Mouse (Mus musculus) large intestine, adult 2 months (tissue): ENCODE measurements at regions not wholly inside any gene's neighbourhood (a gene's known extent, or its start where the extent isn't known, plus 50 kb on each side); places are given as distances from the start of the nearest gene placed in this dataset.

ENCODE experiments used
- DNase-seq: peaks from one replicate; pipeline ENCODE4 v3.0.0-alpha.2; 2012; ENCODE audit warnings: low read depth, low spot score
- WGBS: fragments of 180-500 bp; shearing (Covaris S2); methylation state at CpG from one replicate; pipeline ENCODE4 v1.1.7; 2018; 5-methylcytosine and 5-hydroxymethylcytosine counted together

DNA sequence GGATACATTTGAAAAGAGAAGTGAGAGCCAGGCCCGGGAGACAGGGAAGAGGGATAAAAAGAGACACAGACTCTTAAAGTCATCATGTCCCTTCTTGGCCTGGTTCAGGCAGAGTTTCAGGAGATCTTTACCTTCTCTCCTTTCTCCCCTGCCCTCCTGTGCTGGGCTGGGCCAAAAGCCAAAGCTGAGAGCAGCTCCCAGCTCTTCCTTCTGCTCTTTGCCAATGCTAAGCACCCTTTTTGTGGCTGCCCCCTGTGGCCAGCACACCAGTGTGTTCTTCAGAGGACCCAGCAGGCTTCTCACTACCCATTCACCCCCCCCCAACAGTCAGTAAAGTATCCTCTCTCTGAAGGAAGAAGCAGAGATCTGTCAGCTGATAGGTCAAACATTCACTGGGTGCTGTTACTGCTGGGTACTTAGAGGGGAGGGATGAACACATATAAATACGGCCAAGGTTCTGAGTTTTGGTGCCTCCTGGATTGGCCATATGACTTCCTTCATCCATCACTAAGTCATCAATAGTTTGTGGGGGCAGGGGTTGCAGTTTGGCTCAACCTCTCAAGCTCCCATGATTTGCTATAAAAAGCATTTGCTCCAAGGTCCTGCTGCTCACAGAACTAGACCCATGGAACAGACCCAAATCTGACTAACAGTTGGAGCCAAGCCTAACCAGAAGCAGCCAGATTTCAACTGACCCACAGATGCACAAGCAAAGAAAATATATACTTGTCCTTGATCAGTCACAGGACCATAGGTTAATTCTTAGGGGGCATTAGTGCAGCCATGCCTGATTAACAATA is 87.7 kb upstream of the Spdye4c start:
- 61% methylated on average over 2 of the region's 2 CpGs for WGBS
- DNase-seq = no peak

- 56% methylated on average over 11 of the region's 11 CpGs for WGBS
These were observed 83.3 kb upstream of the Spdye4c start for GRCm38 (mm10) chr2:128507591-128508243.

GRCm38 (mm10) chr2:128508244-128508605 is 82.8 kb upstream of the Spdye4c start:
- 63% methylated on average over 2 of the region's 2 CpGs for WGBS
- no peak for DNase-seq

More at GRCm38 (mm10) chr2:128507591-128508243, 83.3 kb upstream of the Spdye4c start:
- no peak for DNase-seq

- 79% methylated on average over 6 of the region's 6 CpGs for WGBS
These were observed 79.7 kb upstream of the Spdye4c start for GRCm38 (mm10) chr2:128511291-128511690.

DNA sequence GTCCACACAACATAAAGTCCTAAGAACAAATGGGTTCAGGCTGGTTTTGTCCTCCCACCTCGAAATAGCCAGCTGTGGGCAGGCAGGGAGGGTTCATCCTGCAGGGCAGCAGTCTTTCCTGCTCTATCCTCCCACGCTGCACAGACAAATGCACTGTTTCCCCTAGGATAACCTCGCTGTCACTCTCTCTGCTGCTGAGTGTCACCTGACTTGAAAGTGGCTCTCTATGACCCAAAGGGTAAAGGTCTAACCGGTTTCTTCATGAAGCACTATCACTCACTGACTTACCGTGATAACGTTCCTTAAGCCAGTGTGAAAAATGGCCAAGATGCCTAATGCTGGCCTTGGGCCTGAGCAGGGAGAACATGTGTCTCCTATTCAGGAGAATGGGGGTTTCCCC is 78.2 kb upstream of the Spdye4c start:
- 65% methylated on average over 6 of the region's 6 CpGs for WGBS
- no peak for DNase-seq

More at GRCm38 (mm10) chr2:128511291-128511690, 79.7 kb upstream of the Spdye4c start:
- no peak for DNase-seq

- DNase-seq = no peak
- 70% methylated on average over 17 of the region's 17 CpGs for WGBS
These were observed 76.3 kb upstream of the Spdye4c start for GRCm38 (mm10) chr2:128514463-128515290.

DNA sequence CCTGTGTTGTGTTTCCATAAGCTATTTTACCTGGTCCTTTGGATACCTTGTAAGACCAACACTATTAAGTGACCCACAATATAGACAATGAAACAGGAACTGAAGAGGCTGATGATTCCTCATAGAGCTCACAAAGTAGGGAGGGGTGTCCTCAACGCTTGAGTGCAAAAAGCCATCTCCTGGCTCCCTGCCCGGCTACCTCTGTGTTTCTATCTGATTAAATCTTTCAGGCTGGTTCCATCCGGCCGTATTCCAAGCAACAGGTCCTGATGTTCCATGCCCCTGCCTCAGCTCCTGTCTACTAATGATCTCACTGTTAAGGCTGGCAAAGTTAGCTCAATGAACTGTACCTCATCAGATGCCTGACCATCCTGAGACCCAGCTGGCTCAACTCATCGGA is 75.3 kb upstream of the Spdye4c start:
- WGBS = 54% methylated on average over 5 of the region's 5 CpGs
- no peak for DNase-seq

GRCm38 (mm10) chr2:128516694-128517093 is 74.3 kb upstream of the Spdye4c start:
- DNase-seq = no peak
- 76% methylated on average over 9 of the region's 9 CpGs for WGBS

- 91% methylated on average over 3 of the region's 3 CpGs for WGBS
- DNase-seq = no peak
These were observed 72.9 kb upstream of the Spdye4c start for GRCm38 (mm10) chr2:128518142-128518541.

DNA sequence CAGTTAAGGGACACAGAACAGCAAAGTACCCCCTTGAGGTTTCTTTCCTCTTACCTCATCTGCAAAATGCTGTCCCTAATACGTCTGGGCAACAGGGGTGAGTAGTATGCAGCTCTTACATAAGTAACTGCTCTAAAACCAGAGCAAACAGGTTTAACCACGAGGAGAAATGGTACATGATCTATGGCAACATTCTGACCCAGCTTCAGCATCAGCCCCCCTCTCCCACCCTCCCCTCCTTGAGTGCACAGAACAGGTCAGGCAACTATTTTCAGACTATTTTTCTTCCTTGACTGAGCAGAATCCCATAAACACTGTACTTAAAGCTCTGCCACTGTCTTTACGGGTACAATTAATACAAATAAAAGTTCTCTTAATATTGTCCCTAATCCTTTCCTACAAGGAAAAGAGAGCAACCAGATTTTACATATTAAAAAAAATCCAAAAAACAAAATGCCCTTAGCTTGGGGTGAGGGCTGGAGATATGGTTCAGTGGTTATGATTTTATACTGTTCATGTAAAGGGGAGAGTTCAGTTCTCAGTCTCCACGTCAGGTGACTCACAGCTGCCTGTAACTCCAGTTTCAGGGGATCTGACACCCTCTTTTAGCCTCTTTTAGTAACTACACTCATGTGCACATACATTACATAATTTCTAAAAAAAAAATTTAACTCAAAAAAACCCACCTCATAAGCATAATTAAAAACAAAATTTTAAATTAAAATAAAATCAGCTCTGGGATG is 69.1 kb upstream of the Spdye4c start:
- 26% methylated on average over 4 of the region's 4 CpGs for whole genome bisulfite sequencing
- DNase-seq = no peak

DNA sequence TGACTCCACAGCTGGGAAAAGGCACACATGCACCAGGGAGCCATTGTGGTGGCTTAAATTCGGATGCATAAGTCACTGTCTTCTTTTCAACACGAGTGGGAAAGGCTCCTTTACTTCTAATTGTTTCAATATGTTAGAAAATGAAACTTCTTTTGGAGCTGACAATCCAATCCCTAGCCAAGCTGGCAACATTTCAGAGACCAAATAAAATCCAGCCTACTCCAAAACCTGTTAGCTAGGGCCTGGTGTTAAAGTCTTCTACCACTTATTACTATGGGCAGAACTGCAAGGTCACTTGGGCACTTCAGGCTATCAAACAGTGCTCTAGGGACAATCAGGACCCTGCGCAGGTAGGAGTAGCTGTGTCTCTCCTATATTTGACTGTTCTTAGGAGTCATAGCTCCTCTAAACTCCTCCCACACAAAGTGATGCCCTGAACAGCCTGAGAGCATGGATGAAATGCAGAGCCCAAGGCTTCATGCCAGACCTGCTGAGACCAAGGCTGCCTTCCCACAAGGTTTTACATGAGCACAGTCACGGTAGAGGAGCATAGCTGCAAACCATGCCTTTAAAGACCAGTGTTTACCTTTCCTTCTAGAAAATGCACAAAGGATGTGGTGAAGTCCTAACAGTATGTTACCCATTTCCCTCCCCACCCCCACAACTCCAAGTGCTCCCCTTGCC is 67.4 kb upstream of the Spdye4c start:
- 66% methylated on average over 4 of the region's 4 CpGs for WGBS
- DNase-seq = no peak

DNA sequence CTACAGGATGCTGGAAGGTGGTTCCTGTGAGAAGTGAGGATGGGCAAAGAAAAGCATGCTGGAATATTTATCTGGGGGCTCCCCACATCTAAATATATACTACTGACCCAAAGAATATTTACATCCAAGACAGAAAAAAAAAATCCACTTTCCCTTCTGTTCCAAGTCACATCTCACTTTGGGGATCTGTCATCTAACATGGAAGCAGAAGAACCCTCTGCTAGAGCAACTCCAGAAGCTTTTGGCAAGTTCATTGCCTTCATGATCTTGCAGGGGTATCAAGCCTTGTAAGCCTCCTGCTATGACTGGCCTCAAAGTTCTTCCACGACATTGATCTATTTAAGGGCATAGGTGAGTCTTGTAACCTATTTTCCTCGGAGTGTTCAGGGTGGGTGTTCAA is 64.9 kb upstream of the Spdye4c start:
- WGBS = 75% methylated on average over 2 of the region's 2 CpGs
- DNase-seq = no peak

DNA sequence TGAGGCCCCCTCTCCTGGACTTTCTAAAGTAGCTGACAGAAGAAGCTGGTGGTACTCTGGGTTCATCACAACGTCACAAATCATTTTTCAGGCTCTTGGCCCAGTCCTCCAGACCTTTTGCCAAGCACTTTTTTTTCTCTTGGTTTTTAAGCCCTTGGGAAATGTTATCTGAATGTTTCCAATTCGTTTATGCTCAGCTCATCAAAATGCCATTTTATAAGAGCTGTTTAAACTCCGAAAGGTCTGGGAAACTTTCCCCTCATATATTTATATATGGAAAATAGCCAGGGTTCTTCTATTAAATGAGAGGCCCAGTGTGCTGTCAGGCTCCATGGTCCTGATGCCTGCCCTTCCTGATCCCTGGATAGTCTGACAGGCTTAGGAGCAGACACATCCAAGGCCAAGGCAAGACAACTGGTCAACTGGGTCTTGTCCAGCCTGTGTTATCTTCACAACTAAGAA is 64.1 kb upstream of the Spdye4c start:
- DNase-seq = no peak
- 56% methylated on average over 3 of the region's 3 CpGs for WGBS

- no peak for DNase-seq
- WGBS = 75% methylated on average over 3 of the region's 3 CpGs
These were observed 54.7 kb upstream of the Spdye4c start for GRCm38 (mm10) chr2:128536294-128536693.

DNA sequence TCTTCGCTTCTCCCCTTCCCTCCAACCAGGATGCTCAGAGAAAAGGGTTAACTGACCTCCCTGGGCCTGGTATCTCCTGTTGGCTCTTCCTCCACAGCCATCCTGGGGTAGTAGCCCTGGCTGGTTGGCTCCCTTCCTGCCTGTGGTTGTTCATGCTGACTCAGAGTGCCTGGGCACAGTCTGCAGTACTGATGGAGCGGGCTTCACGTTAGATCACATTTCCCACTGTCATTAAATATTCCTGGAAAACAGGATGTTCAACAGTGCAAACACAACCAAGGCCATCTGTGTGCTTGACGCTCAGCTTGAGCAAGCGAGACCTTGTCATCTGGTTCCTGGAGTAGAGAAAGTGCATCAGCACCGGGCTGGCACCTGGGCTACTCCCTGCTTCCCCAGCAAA is 53.6 kb upstream of the Spdye4c start:
- DNase-seq = no peak

DNA sequence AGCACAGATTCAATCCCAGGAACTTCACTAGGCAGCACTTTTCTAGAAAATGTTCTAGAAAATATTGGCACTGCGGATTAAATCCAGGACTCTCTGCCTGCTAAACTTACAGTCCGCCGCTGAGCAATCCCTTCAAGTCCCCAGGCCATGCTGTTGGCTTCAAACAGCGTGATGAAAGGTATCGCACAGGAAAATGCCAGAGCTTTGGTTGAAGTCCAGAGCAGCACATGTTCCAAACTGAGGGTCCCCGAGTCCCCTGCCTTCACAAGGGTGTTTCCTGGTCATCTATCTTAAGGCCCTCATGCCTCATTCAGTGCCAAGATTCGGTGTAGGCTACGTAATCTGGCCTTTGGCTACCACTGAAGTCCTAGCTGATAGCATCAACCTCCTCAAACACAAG is 52.3 kb upstream of the Spdye4c start:
- no peak for DNase-seq
- 92% methylated on average over 8 of the region's 8 CpGs for WGBS

More for the DNA sequence above, 53.6 kb upstream of the Spdye4c start:
- 58% methylated on average over 6 of the region's 6 CpGs for whole genome bisulfite sequencing
